Mouse (Mus musculus) limb, embryonic 12.5 days (tissue): ENCODE measurements around the gene Zfp827. TPM values are rescaled to one million over a fixed set of nuclear protein-coding genes. Genes with fewer than 3 reads are reported as not detected.

ENCODE experiments used
- ATAC-seq: fragments of 200-750 bp; cut with Nextera tagmentation; 2 replicates; pipeline ENCODE4 v1.8.0; 2017; ENCODE audit warnings: low read depth, moderate TSS enrichment; ENCODE audit not compliant: insufficient number of reproducible peaks, insufficient read depth, low FRiP score, low TSS enrichment
- H3K27ac ChIP-seq: fragments of 300-500 bp; sonication (generic); 2 replicates; pipeline ENCODE4 v1.5.1; 2016; ENCODE audit warnings: mild to moderate bottlenecking, moderate library complexity
- H3K27me3 ChIP-seq: fragments of 300-500 bp; sonication (generic); 2 replicates; pipeline ENCODE4 v1.6.1; 2016; ENCODE audit warnings: mild to moderate bottlenecking, moderate library complexity
- H3K36me3 ChIP-seq: fragments of 300-500 bp; sonication (generic); 2 replicates; pipeline ENCODE4 v1.6.1; 2016; ENCODE audit warnings: mild to moderate bottlenecking, moderate library complexity
- H3K4me1 ChIP-seq: fragments of 300-500 bp; sonication (generic); replicated peaks from 2 replicates; pipeline ENCODE4 v1.6.1; 2016
- H3K4me2 ChIP-seq: fragments of 300-500 bp; sonication (generic); 2 replicates; pipeline ENCODE4 v1.6.1; 2016; ENCODE audit warnings: mild to moderate bottlenecking, moderate library complexity
- H3K4me3 ChIP-seq: fragments of 300-500 bp; sonication (generic); replicated peaks from 2 replicates; pipeline ENCODE4 v1.5.1; 2016; ENCODE audit warnings: mild to moderate bottlenecking
- H3K9ac ChIP-seq: fragments of 300-500 bp; sonication (generic); replicated peaks from 2 replicates; pipeline ENCODE4 v1.6.1; 2016; ENCODE audit warnings: mild to moderate bottlenecking, moderate library complexity
- H3K9me3 ChIP-seq: fragments of 300-500 bp; sonication (generic); 2 replicates; pipeline ENCODE4 v1.6.1; 2016; ENCODE audit warnings: mild to moderate bottlenecking, moderate library complexity
- WGBS: fragments of 180-500 bp; shearing (Covaris S2); methylation state at CpG from one replicate; pipeline ENCODE4 v1.1.7; 2016; 5-methylcytosine and 5-hydroxymethylcytosine counted together
- polyA plus RNA-seq: library from polyadenylated mRNA; unstranded; fragments of >200 nt; fragmentation: Nextera tagmentation; extraction: Ambion mirVana; gene quantifications from 2 replicates; pipeline ENCODE4 v1.2.1, GENCODE M21; 2016

The Zfp827 gene
- polyA plus RNA-seq, 1 experiment from 2014 or later, result 13.3 TPM

DNA sequence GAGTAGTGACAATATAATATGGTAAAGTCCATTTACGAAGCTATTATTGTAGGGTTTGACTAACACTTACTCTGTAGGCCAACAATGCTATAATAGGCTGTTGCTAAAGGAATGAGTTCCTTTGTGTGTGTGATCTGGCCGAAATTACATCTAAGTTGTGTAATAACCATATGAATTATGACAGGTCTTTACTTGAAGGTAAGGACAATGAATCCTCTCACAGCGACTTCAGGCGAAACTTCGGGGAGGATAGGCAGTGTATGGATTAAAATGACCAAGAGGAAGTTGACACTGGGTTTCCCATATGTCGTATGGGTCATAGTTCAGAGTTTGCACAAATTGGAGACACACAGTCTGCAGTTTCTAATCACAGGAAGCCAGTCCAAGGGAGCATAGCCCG is 9.3 kb downstream of the Zfp827 start:
- peaks cover 26% of the 10 kb centered on the region for H3K36me3 ChIP-seq
- H3K4me3 ChIP-seq, result no peak overlapping the region
- no peak for ATAC-seq
- peaks cover 15% of the 10 kb centered on the region for H3K4me1 ChIP-seq
- no peaks in the 10 kb centered on the region for H3K27me3 ChIP-seq
- no peak overlapping the region for H3K9ac ChIP-seq
- H3K27ac ChIP-seq, result no peak overlapping the region
- no peaks in the 10 kb centered on the region for H3K9me3 ChIP-seq
- H3K4me2 ChIP-seq, result no peak overlapping the region
- 75% methylated on average over 7 of the region's 7 CpGs for WGBS

DNA sequence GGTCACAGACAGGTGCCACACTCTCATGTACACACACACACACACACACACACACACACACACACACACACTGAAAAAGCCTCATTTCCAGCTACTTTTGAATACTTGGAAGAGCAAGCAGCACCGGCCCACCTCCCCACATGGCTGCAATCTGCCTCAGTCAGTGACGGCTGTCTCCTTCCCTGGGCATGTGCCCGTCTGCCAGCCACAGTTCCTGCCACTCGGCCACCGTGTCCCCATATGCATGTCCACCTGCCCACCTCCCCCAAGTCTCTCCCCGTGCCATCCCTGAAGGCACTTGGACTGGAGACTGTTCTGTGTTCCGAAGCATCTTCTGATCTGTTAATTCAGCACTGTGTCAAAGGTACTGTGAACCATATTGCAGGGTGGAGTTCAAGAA is 9.8 kb downstream of the Zfp827 start:
- no peak overlapping the region for H3K4me2 ChIP-seq
- no peak overlapping the region for H3K9ac ChIP-seq
- peaks cover 10% of the 10 kb centered on the region for H3K4me1 ChIP-seq
- H3K4me3 ChIP-seq, result no peak overlapping the region
- no peak overlapping the region for H3K27ac ChIP-seq
- peaks cover 26% of the 10 kb centered on the region for H3K36me3 ChIP-seq
- H3K9me3 ChIP-seq, result no peaks in the 10 kb centered on the region
- ATAC-seq, result no peak
- 86% methylated on average over 7 of the region's 7 CpGs for WGBS
- H3K27me3 ChIP-seq, result no peaks in the 10 kb centered on the region

DNA sequence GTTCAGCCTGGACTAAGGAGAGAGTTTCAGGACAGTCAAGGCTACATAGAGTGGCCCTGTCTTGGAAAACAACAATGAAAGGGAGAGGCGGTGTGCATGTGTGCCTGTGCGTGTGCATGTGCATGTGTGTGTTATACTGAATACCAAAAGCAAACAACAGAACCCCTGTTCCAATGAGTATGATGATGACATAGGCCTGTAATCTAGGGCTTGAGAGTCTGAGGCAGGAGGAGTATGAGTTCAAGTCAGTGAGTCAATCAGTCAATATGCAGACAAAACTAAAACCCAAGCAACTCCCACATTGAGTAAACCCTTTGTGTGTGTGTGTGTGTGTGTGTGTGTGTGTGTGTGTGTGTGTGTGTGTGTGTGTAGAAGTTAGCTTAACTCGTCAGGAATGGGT is 13.2 kb downstream of the Zfp827 start:
- Histone ChIP-seq H3K4me3 (no peak overlapping the region), H3K27ac (no peak overlapping the region), H3K9ac (no peak overlapping the region), H3K4me1 (peaks cover 10% of the 10 kb centered on the region), H3K27me3 (no peaks in the 10 kb centered on the region), H3K4me2 (no peak overlapping the region), H3K36me3 (peaks cover 33% of the 10 kb centered on the region), H3K9me3 (no peaks in the 10 kb centered on the region)
- no peak for ATAC-seq
- WGBS, result 88% methylated on average over 3 of the region's 3 CpGs

DNA sequence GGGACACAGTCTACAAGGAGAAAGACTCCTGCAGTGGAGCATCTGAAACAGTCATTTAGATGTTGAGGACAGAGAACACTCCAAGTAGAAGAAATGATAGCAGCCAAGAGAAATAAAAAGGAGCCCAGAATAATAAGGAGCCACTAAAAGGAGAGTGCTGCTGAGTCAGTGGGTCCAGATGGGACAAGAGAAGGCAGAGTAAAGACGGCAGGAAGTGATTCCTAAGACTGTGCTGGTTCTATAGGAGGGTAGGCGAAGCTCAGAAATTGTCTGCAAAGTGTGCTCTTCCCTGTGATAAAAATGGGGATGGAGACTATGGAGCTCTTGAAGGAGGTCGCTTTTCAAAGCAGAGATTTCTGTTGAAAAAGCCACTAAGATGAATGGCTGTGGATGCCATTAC is 14.0 kb downstream of the Zfp827 start:
- Histone ChIP-seq H3K4me2 (no peak overlapping the region), H3K36me3 (peaks cover 36% of the 10 kb centered on the region), H3K27ac (no peak overlapping the region), H3K4me1 (peaks cover 10% of the 10 kb centered on the region), H3K9me3 (no peaks in the 10 kb centered on the region), H3K4me3 (no peak overlapping the region), H3K27me3 (no peaks in the 10 kb centered on the region), H3K9ac (no peak overlapping the region)
- 84% methylated on average over 3 of the region's 3 CpGs for WGBS
- ATAC-seq, result no peak

DNA sequence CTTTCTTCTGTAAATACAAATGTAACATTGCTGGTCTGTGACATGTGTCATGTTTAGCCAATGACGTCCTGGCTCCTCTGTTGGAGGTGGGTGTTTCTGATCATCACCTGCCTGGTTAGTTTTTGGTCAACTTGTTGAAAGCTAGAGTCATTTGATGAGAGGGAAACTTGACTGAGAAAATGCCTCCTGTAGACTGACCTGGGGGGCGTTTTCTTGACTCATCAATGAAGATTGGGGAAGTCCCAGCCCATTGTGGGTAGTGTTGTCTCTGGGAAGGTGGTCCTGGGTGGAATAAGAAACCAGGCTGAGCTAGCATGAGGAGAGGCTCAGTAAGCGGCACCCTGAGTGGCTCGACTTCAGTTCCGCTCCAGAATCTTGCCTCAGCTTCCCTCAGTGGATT is 16.4 kb downstream of the Zfp827 start:
- H3K27ac ChIP-seq, result no peak overlapping the region
- H3K4me1 ChIP-seq, result peaks cover 10% of the 10 kb centered on the region
- WGBS, result 96% methylated on average over 5 of the region's 5 CpGs
- ATAC-seq, result no peak
- no peak overlapping the region for H3K4me3 ChIP-seq
- no peak overlapping the region for H3K4me2 ChIP-seq
- no peak overlapping the region for H3K9ac ChIP-seq
- H3K9me3 ChIP-seq, result no peaks in the 10 kb centered on the region
- H3K27me3 ChIP-seq, result no peaks in the 10 kb centered on the region
- H3K36me3 ChIP-seq, result peaks cover 31% of the 10 kb centered on the region

DNA sequence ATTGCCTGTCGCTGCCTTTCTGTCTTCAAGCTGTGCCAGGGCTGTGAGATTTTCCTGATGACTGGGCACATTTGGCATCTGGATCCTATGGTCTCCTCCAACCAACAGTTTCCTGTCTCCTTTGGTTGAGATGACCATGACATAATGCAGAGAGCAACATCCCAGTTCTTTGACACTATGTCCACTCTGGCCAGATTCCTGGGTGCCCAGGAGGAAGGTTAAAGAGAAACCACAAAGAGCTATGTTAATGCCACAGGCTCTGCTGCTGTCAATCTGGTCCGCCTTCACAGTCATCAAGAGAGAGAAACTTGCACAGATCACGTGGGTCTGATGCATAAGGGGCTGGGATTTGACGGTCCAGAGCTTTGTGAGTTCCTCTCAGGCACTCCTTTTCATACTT is 18.4 kb downstream of the Zfp827 start:
- Histone ChIP-seq H3K27ac (no peak overlapping the region), H3K27me3 (no peaks in the 10 kb centered on the region), H3K4me1 (peaks cover 10% of the 10 kb centered on the region), H3K9me3 (no peaks in the 10 kb centered on the region), H3K4me3 (no peak overlapping the region), H3K9ac (no peak overlapping the region), H3K4me2 (no peak overlapping the region), H3K36me3 (peaks cover 27% of the 10 kb centered on the region; the same call in 1 of the 2 replicates)
- 87% methylated on average over 4 of the region's 4 CpGs for WGBS
- ATAC-seq, result no peak

DNA sequence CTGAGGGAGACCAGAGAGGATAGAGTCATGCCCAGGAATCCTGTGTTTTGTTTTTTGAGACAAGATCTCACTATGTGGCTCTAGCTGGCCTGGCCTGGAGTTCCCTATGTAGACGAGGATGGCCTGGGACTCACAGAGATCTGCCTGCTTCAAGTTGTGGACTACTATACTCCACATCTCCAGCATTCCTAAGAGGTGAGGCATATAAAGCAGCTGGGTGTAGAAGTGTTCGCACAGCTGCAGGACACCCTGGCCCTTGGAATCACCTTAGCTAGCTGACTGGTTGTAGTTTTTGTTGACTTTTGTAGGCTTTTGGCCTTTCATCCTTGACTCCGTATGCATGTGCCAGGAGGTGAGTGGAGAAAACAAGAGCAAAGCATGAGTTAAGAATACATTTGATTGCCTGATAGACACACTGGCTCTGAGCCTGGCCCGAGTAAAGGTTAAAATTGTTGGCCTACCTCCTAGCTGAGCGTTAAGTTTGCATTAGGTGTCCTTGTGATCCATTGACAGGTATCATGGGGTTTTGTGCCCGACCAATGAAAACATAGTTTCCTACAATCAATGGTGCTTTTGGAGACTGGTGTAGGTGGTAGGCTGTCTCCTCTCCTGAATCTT is 20.3 kb downstream of the Zfp827 start:
- Histone ChIP-seq H3K9ac (no peak overlapping the region), H3K4me3 (no peak overlapping the region), H3K36me3 (peaks cover 32% of the 10 kb centered on the region; the same call in 1 of the 2 replicates), H3K4me1 (peaks cover 10% of the 10 kb centered on the region), H3K9me3 (no peaks in the 10 kb centered on the region), H3K27ac (no peak overlapping the region), H3K4me2 (no peak overlapping the region), H3K27me3 (no peaks in the 10 kb centered on the region)
- WGBS, result 90% methylated on average over 6 of the region's 6 CpGs
- ATAC-seq, result no peak

DNA sequence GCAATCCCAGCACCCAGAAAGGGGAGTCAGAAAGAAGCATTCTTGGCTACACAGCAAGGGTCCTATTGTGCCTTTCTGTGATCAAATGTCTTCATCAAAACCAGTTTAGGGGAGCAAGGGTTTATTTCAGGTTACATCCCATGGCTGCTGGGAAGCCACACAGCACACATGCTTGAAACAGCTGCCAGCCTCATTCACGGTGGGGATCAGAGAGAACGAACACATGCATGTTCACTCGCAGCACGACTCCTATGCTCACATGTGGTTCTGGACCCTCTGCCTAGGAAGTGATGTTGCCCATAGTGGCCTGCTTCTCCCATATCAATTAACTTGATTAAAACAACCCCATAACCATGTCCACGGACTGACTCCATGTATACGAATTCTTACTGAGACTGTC is 26.0 kb downstream of the Zfp827 start:
- H3K9ac ChIP-seq, result no peak overlapping the region
- no peaks in the 10 kb centered on the region for H3K27me3 ChIP-seq
- peaks cover 23% of the 10 kb centered on the region for H3K4me1 ChIP-seq
- peaks cover 22% of the 10 kb centered on the region; the same call in 1 of the 2 replicates for H3K36me3 ChIP-seq
- WGBS, result 87% methylated on average over 6 of the region's 6 CpGs
- no peaks in the 10 kb centered on the region for H3K9me3 ChIP-seq
- no peak for ATAC-seq
- H3K27ac ChIP-seq, result no peak overlapping the region
- no peak overlapping the region for H3K4me2 ChIP-seq
- no peak overlapping the region for H3K4me3 ChIP-seq

DNA sequence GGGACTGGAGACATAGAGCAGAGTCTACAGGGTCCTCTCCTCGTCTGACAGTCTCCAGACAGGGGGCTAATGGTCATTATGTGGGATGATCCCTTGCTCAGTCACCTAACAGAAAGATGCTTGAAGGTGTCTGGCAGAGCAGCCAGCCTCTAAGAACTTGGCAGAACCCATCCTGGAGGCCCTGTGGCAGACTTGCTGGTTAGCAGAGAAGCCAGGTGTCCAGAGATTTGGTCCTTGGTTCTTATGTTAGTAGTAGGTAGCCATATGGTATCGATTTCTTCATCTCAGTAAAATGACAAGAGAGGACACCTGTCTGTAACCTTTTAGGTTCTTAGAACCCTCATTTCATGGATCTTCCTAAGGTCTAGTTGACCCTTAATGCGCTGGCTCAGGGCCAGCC is 28.9 kb downstream of the Zfp827 start:
- Histone ChIP-seq H3K27me3 (no peaks in the 10 kb centered on the region), H3K9me3 (no peaks in the 10 kb centered on the region), H3K4me3 (no peak overlapping the region), H3K36me3 (peaks cover 37% of the 10 kb centered on the region), H3K27ac (no peak overlapping the region), H3K9ac (no peak overlapping the region), H3K4me1 (peaks cover 47% of the 10 kb centered on the region), H3K4me2 (no peak overlapping the region)
- no peak for ATAC-seq
- 68% methylated on average over 3 of the region's 3 CpGs for WGBS

DNA sequence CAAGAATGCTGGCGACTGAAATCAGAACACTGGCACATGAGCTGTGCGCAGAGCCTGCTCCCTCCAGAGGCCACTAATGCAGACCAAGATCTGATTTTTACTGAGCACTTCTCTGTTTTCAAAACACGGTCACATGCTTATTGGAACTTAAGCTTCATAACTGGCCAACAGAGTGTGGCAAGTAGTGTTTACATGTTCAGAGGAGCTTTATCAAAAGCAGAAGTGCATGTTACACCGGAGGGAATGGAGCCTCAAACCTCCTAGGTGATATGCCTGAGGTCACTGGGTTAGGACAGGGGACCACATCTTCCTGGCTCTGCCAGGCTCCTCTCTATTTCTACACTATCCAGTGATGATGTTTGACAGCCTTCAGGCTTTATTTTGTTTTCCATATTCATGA is 31.1 kb downstream of the Zfp827 start:
- Histone ChIP-seq H3K27ac (0 out of 2 replicates have a peak overlapping the region, but pooled peaks have one; percentile 31), H3K27me3 (no peaks in the 10 kb centered on the region), H3K4me3 (no peak overlapping the region), H3K9ac (no peak overlapping the region), H3K36me3 (peaks cover 51% of the 10 kb centered on the region), H3K4me2 (no peak overlapping the region; the same call in 1 of the 2 replicates), H3K4me1 (peaks cover 48% of the 10 kb centered on the region), H3K9me3 (no peaks in the 10 kb centered on the region)
- WGBS, result 55% methylated on average over 4 of the region's 4 CpGs
- no peak for ATAC-seq

DNA sequence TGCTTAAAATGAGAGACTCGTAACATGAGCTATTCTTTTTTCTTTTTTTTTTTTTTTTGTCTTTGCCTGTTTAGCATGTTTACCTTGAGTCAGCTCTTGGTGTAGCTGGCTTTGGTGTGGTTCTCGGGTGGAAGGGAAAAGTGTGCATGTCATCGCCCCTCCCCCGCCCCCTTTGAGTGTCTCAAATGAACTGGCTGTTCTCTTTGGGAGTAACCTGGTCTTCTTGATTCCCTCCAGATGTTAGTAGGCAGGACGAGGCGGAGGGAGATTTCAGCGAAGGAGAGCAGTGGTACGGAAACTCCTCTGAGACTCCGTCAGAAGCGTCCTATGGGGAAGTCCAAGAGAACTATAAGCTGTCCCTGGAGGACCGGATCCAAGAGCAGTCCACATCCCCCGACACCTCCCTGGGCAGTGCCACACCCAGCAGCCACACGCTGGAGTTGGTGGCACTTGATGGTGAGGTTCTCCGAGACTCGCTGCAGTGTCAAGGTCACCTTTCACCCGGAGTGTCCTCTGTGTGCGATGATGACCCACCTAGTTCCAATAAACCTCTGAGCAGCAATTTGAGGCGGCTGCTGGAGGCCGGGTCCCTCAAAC is 31.9 kb downstream of the Zfp827 start:
- no peak overlapping the region for H3K4me3 ChIP-seq
- no peaks in the 10 kb centered on the region for H3K27me3 ChIP-seq
- H3K36me3 ChIP-seq, result peaks cover 53% of the 10 kb centered on the region
- H3K4me1 ChIP-seq, result peaks cover 43% of the 10 kb centered on the region
- no peak overlapping the region for H3K4me2 ChIP-seq
- WGBS, result 48% methylated on average over 19 of the region's 19 CpGs
- H3K9ac ChIP-seq, result no peak overlapping the region
- no peaks in the 10 kb centered on the region for H3K9me3 ChIP-seq
- peak; percentile 58; the same call in 1 of the 2 replicates for ATAC-seq
- peak overlapping the region; percentile 35; the same call in 1 of the 2 replicates for H3K27ac ChIP-seq

DNA sequence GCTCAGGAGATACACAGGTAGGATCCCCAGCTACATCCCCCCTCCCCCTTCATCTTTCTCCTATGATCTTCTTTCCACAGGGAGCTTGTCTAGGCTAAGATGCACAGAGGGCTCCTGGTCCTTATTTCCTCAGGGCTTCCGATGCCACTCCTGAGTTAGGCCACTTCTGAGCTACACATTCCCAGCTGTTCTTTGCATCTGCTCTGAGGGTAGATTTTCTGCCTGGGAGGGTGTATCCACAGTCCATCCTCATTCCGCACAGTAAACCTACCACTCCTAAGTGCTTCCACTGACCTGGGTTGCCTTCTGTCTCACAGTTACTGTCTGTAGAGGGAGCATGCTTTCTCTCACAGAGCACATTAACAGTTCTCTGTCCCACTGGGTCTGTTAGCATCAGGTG is 37.7 kb downstream of the Zfp827 start:
- Histone ChIP-seq H3K4me2 (no peak overlapping the region), H3K4me1 (peaks cover 13% of the 10 kb centered on the region; the same call in 1 of the 2 replicates), H3K9ac (no peak overlapping the region), H3K27ac (no peak overlapping the region), H3K9me3 (no peaks in the 10 kb centered on the region), H3K27me3 (no peaks in the 10 kb centered on the region), H3K4me3 (no peak overlapping the region), H3K36me3 (peaks cover 81% of the 10 kb centered on the region)
- WGBS, result 81% methylated on average over 2 of the region's 2 CpGs
- ATAC-seq, result no peak
